Mouse (Mus musculus): Measurements from ENCODE around the gene Zdhhc16. TPM values are rescaled to one million over a fixed set of nuclear protein-coding genes. Genes with fewer than 3 reads are reported as not detected.
"Not testable (repeated sequence)": the region's sequence is repeated elsewhere in the genome, so short reads cannot be mapped to it uniquely, and the experiment has no call there.

Gene Zdhhc16
- total and polyA plus RNA-seq, 2 experiments from 2014 or later: 73.7 to 89.4 TPM

GRCm38 (mm10) chr19:41913774-41914591 lies 19.3 kb upstream of the Zdhhc16 start:
- 37% methylated on average over 6 of the region's 6 CpGs for WGBS
- TF ChIP-seq CTCF (IDR thresholded peaks at IDR 0.05; ENCODE audit: low read depth): no peak
- DNase-seq (ENCODE audit: low spot score) (no peak), ATAC-seq (no peak)
- H3K4me3 ChIP-seq (ENCODE audit: low read length): peak overlapping the region; percentile 78
- peak overlapping the region; percentile 79 for H3K9ac ChIP-seq (replicated peaks; ENCODE audit: low read length)
- H3K27ac ChIP-seq: no peak overlapping the region
- H3K27me3 ChIP-seq (ENCODE audit: insufficient read depth, low read length): no peaks in the 10 kb centered on the region
- H3K36me3 ChIP-seq (ENCODE audit: insufficient read depth, low read length): peaks cover 23% of the 10 kb centered on the region
- H3K9me3 ChIP-seq (ENCODE audit: low read length): no peaks in the 10 kb centered on the region
- H3K4me2 ChIP-seq (ENCODE audit: low read depth, low read length): peak overlapping the region; percentile 83
- H3K4me1 ChIP-seq (ENCODE audit: insufficient read depth, low read length): peaks cover 16% of the 10 kb centered on the region

- 0 out of 2 replicates have a peak, but pooled peaks have one; percentile 7 for TF ChIP-seq CTCF (IDR thresholded peaks at IDR 0.05; ENCODE audit: low read depth)
Observed at GRCm38 (mm10) chr19:41914592-41914882, 18.7 kb upstream of the Zdhhc16 start.

GRCm38 (mm10) chr19:41915294-41915693 lies 18.0 kb upstream of the Zdhhc16 start:
- peaks cover 16% of the 10 kb centered on the region for H3K4me1 ChIP-seq (ENCODE audit: insufficient read depth, low read length)
- no peak overlapping the region for H3K27ac ChIP-seq
- DNase-seq (ENCODE audit: low spot score) (no peak), ATAC-seq (no peak)
- 87% methylated on average over 3 of the region's 3 CpGs for WGBS
- H3K27me3 ChIP-seq (ENCODE audit: insufficient read depth, low read length): no peaks in the 10 kb centered on the region
- peaks cover 31% of the 10 kb centered on the region for H3K36me3 ChIP-seq (ENCODE audit: insufficient read depth, low read length)
- H3K4me2 ChIP-seq (ENCODE audit: low read depth, low read length): no peak overlapping the region
- no peak for TF ChIP-seq CTCF (IDR thresholded peaks at IDR 0.05; ENCODE audit: low read depth)
- H3K9me3 ChIP-seq (ENCODE audit: low read length): no peaks in the 10 kb centered on the region
- H3K9ac ChIP-seq (replicated peaks; ENCODE audit: low read length): no peak overlapping the region
- H3K4me3 ChIP-seq (ENCODE audit: low read length): no peak overlapping the region

More at GRCm38 (mm10) chr19:41914592-41914882, 18.7 kb upstream of the Zdhhc16 start:
- H3K9me3 ChIP-seq (ENCODE audit: low read length); H3K27ac ChIP-seq; DNase-seq (ENCODE audit: low spot score); H3K27me3 ChIP-seq (ENCODE audit: insufficient read depth, low read length); H3K9ac ChIP-seq (replicated peaks; ENCODE audit: low read length); ATAC-seq; H3K4me2 ChIP-seq (ENCODE audit: low read depth, low read length); H3K4me3 ChIP-seq (ENCODE audit: low read length): not testable (repeated sequence)
- peaks cover 28% of the 10 kb centered on the region for H3K36me3 ChIP-seq (ENCODE audit: insufficient read depth, low read length)
- H3K4me1 ChIP-seq (ENCODE audit: insufficient read depth, low read length): peaks cover 16% of the 10 kb centered on the region

GRCm38 (mm10) chr19:41916853-41917252 lies 16.4 kb upstream of the Zdhhc16 start:
- no peak for TF ChIP-seq CTCF (IDR thresholded peaks at IDR 0.05; ENCODE audit: low read depth)
- H3K36me3 ChIP-seq (ENCODE audit: insufficient read depth, low read length): peaks cover 31% of the 10 kb centered on the region
- ATAC-seq (no peak), DNase-seq (ENCODE audit: low spot score) (no peak)
- 90% methylated on average over 4 of the region's 4 CpGs for WGBS
- no peaks in the 10 kb centered on the region for H3K9me3 ChIP-seq (ENCODE audit: low read length)
- no peak overlapping the region for H3K27ac ChIP-seq
- H3K27me3 ChIP-seq (ENCODE audit: insufficient read depth, low read length): no peaks in the 10 kb centered on the region
- H3K4me3 ChIP-seq (ENCODE audit: low read length): no peak overlapping the region
- no peak overlapping the region for H3K9ac ChIP-seq (replicated peaks; ENCODE audit: low read length)
- peaks cover 16% of the 10 kb centered on the region for H3K4me1 ChIP-seq (ENCODE audit: insufficient read depth, low read length)
- H3K4me2 ChIP-seq (ENCODE audit: low read depth, low read length): no peak overlapping the region

- Histone ChIP-seq H3K9ac (replicated peaks; ENCODE audit: low read length) (no peak overlapping the region), H3K9me3 (ENCODE audit: low read length) (no peaks in the 10 kb centered on the region), H3K27me3 (ENCODE audit: insufficient read depth, low read length) (no peaks in the 10 kb centered on the region), H3K36me3 (ENCODE audit: insufficient read depth, low read length) (peaks cover 46% of the 10 kb centered on the region), H3K4me1 (ENCODE audit: insufficient read depth, low read length) (no peaks in the 10 kb centered on the region), H3K27ac (no peak overlapping the region), H3K4me3 (ENCODE audit: low read length) (no peak overlapping the region), H3K4me2 (ENCODE audit: low read depth, low read length) (no peak overlapping the region)
- no peak for TF ChIP-seq CTCF (IDR thresholded peaks at IDR 0.05; ENCODE audit: low read depth)
- ATAC-seq: no peak
- WGBS: 84% methylated on average over 4 of the region's 4 CpGs
- DNase-seq (ENCODE audit: low spot score): no peak
Observed at GRCm38 (mm10) chr19:41919471-41919870, 13.8 kb upstream of the Zdhhc16 start.

GRCm38 (mm10) chr19:41920412-41921067 lies 12.7 kb upstream of the Zdhhc16 start:
- 78% methylated on average over 5 of the region's 5 CpGs for WGBS
- H3K9me3 ChIP-seq (ENCODE audit: low read length): no peaks in the 10 kb centered on the region
- no peaks in the 10 kb centered on the region for H3K4me1 ChIP-seq (ENCODE audit: insufficient read depth, low read length)
- H3K27ac ChIP-seq: no peak overlapping the region
- no peaks in the 10 kb centered on the region for H3K27me3 ChIP-seq (ENCODE audit: insufficient read depth, low read length)
- no peak overlapping the region for H3K4me3 ChIP-seq (ENCODE audit: low read length)
- no peak overlapping the region for H3K9ac ChIP-seq (replicated peaks; ENCODE audit: low read length)
- H3K4me2 ChIP-seq (ENCODE audit: low read depth, low read length): no peak overlapping the region
- DNase-seq (ENCODE audit: low spot score) (no peak), ATAC-seq (no peak)
- peaks cover 48% of the 10 kb centered on the region for H3K36me3 ChIP-seq (ENCODE audit: insufficient read depth, low read length)
- no peak for TF ChIP-seq CTCF (IDR thresholded peaks at IDR 0.05; ENCODE audit: low read depth)

- TF ChIP-seq CTCF (IDR thresholded peaks at IDR 0.05; ENCODE audit: low read depth): no peak
- H3K36me3 ChIP-seq (ENCODE audit: insufficient read depth, low read length): peaks cover 24% of the 10 kb centered on the region; the same call in 1 of the 2 replicates
- peak overlapping the region; percentile 76 for H3K27ac ChIP-seq
- peaks cover 7% of the 10 kb centered on the region for H3K4me1 ChIP-seq (ENCODE audit: insufficient read depth, low read length)
- H3K4me2 ChIP-seq (ENCODE audit: low read depth, low read length): peak overlapping the region; percentile 93
- DNase-seq (ENCODE audit: low spot score): peak; percentile 18
- no peaks in the 10 kb centered on the region for H3K9me3 ChIP-seq (ENCODE audit: low read length)
- peak; percentile 16 for ATAC-seq
- H3K4me3 ChIP-seq (ENCODE audit: low read length): peak overlapping the region; percentile 65
- under 1% methylated on average over 28 of the region's 28 CpGs for WGBS
- peak overlapping the region; percentile 63 for H3K9ac ChIP-seq (replicated peaks; ENCODE audit: low read length)
- H3K27me3 ChIP-seq (ENCODE audit: insufficient read depth, low read length): no peaks in the 10 kb centered on the region
Observed at GRCm38 (mm10) chr19:41932686-41933085, 594 bp upstream of the Zdhhc16 start.
